Mouse (Mus musculus) heart, embryonic 11.5 days (tissue): ENCODE results near the gene Depp1. TPM values are rescaled to one million over a fixed set of nuclear protein-coding genes. Genes with fewer than 3 reads are reported as not detected.

ENCODE experiments used
- ATAC-seq: fragments of 200-750 bp; cut with Nextera tagmentation; replicated peaks from 2 replicates; pipeline ENCODE4 v1.8.0; 2017; ENCODE audit warnings: moderate library complexity; ENCODE audit not compliant: insufficient number of reproducible peaks, low FRiP score, low TSS enrichment
- H3K27ac ChIP-seq: fragments of 300-500 bp; sonication (generic); 2 replicates; pipeline ENCODE4 v1.5.1; 2014; ENCODE audit warnings: mild to moderate bottlenecking, low read depth, low read length
- H3K27me3 ChIP-seq: fragments of 300-500 bp; sonication (generic); 2 replicates; pipeline ENCODE4 v1.6.1; 2014; ENCODE audit warnings: mild to moderate bottlenecking, low read length, mixed read lengths; ENCODE audit not compliant: control insufficient read depth, insufficient read depth
- H3K36me3 ChIP-seq: fragments of 300-500 bp; sonication (generic); 2 replicates; pipeline ENCODE4 v1.6.1; 2014; ENCODE audit warnings: mild to moderate bottlenecking, low read length, moderate library complexity, mixed read lengths; ENCODE audit not compliant: control insufficient read depth, insufficient read depth
- H3K4me1 ChIP-seq: fragments of 300-500 bp; sonication (generic); 2 replicates; pipeline ENCODE4 v1.6.1; 2014; ENCODE audit warnings: low read length; ENCODE audit not compliant: control insufficient read depth, insufficient read depth
- H3K4me2 ChIP-seq: fragments of 300-500 bp; sonication (generic); 2 replicates; pipeline ENCODE4 v1.6.1; 2014; ENCODE audit warnings: mild to moderate bottlenecking, moderate library complexity
- H3K4me3 ChIP-seq: fragments of 300-500 bp; sonication (generic); 2 replicates; pipeline ENCODE4 v1.5.1; 2014; ENCODE audit warnings: low read depth, low read length
- H3K9ac ChIP-seq: fragments of 300-500 bp; sonication (generic); 2 replicates; pipeline ENCODE4 v1.6.1; 2014; ENCODE audit warnings: mild to moderate bottlenecking, low read depth, low read length, moderate library complexity
- H3K9me3 ChIP-seq: fragments of 300-500 bp; sonication (generic); replicated peaks from 2 replicates; pipeline ENCODE4 v1.6.1; 2016; ENCODE audit warnings: low read length; ENCODE audit not compliant: control insufficient read depth
- WGBS: fragments of 180-500 bp; shearing (Covaris S2); extraction: QIAGEN DNeasy Blood & Tissue Kit; methylation state at CpG from one replicate; pipeline ENCODE4 v1.1.7; 2014; ENCODE audit not compliant: insufficient replicate concordance; 5-methylcytosine and 5-hydroxymethylcytosine counted together
- polyA plus RNA-seq: library from polyadenylated mRNA; unstranded; fragments of >200 nt; fragmentation: Nextera tagmentation; extraction: Ambion mirVana; gene quantifications from 2 replicates; pipeline ENCODE4 v1.2.1, GENCODE M21; 2014

The Depp1 gene
- polyA plus RNA-seq, 1 experiment from 2014 or later = 5.9 TPM

DNA sequence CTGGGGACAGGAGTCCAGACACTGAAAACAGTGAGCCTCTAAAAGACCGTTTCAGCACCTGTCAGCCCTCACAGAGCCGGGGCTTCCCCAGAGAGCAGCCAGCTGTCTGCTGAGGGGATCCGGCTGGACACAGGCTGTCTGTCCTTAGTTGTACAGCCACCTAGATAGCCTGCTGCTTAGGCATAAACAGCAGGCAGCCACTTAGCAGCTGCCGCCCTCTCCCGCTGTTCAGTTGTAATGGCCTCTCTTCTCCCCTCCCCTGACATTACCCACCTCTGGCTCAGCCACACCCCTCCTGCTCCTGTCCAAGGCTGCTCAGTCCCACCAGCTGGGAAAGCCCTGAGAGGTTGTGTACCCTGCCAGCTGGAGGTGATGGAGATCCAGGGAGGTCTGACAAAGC lies 20.6 kb downstream of the Depp1 start:
- 13% methylated on average over 5 of the region's 5 CpGs for WGBS

GRCm38 (mm10) chr6:116671768-116672167 lies 21.4 kb downstream of the Depp1 start:
- 84% methylated on average over 4 of the region's 4 CpGs for WGBS
- Histone ChIP-seq H3K9me3 (no peaks in the 10 kb centered on the region), H3K36me3 (no peaks in the 10 kb centered on the region), H3K4me3 (no peak overlapping the region), H3K27ac (no peak overlapping the region), H3K4me1 (peaks cover 24% of the 10 kb centered on the region), H3K4me2 (no peak overlapping the region), H3K9ac (no peak overlapping the region), H3K27me3 (no peaks in the 10 kb centered on the region; the same call in 1 of the 2 replicates)
- ATAC-seq = no peak

More for the DNA sequence above, 20.6 kb downstream of the Depp1 start:
- ATAC-seq = no peak
- Histone ChIP-seq H3K9ac (0 out of 2 replicates have a peak overlapping the region, but pooled peaks have one; percentile 16), H3K4me2 (peak overlapping the region; percentile 23; the same call in 1 of the 2 replicates), H3K4me3 (no peak overlapping the region), H3K27ac (0 out of 2 replicates have a peak overlapping the region, but pooled peaks have one; percentile 46), H3K4me1 (peaks cover 19% of the 10 kb centered on the region), H3K9me3 (no peaks in the 10 kb centered on the region), H3K36me3 (no peaks in the 10 kb centered on the region), H3K27me3 (no peaks in the 10 kb centered on the region; the same call in 1 of the 2 replicates)

GRCm38 (mm10) chr6:116672349-116672748 lies 21.9 kb downstream of the Depp1 start:
- 55% methylated on average over 5 of the region's 5 CpGs for WGBS
- H3K27me3 ChIP-seq = no peaks in the 10 kb centered on the region; the same call in 1 of the 2 replicates

DNA sequence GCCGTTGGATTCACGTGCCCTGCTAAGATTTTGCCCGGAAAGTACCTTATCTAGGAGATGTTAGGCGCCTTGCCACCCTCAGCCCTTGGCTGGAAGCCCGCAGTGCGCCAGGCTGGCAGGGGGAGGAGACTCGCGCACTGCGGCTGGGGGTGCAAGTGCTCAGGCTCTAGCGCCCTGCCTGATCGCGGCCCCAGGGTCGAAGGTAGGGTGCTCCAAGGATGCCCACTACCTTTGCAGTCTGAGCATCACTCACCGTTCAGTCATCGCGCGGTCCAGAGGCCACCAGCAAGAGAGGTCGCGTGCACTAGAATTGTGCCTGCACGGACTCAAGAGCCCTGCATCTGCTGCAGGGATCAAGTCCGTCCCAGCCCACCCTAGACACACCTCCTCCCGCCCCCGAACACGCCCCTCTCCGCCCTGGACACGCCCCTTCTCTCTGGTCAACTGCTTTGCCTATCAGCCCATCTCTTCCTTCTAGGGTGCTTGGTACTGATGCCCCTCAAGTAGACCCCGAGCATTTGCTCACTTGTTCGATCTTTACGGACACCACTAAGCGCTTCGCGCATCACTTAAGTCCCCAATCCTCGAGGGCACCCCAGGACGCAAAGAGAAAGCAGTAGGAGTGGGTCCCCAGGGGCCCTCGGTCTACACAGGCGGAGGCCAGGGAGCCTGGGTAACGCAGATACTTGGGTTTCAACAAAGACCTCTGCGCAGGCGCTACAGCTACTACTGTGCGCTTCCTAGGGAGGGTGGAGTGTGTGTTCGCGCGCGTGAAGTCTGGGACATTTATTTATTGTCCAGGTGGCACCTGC lies 23.3 kb downstream of the Depp1 start, which contains the start of gene Rassf4:
Gene Rassf4, minus strand, starts transcription at position 482 of the 812 bp plus-strand sequence.
- H3K4me3 ChIP-seq = peak within 1 kb of the TSS; percentile 59
- H3K4me1 ChIP-seq = peaks cover 28% of the 10 kb centered on the region
- H3K4me2 ChIP-seq = peak within 1 kb of the TSS; percentile 96
- H3K36me3 ChIP-seq = no peaks in the 10 kb centered on the region
- WGBS = under 1% methylated on average over 44 of the region's 44 CpGs
- no peaks in the 10 kb centered on the region for H3K9me3 ChIP-seq
- no peaks in the 10 kb centered on the region; the same call in 1 of the 2 replicates for H3K27me3 ChIP-seq
- peak within 1 kb of the TSS; percentile 68 for H3K9ac ChIP-seq
- peak; percentile 81 for ATAC-seq
- H3K27ac ChIP-seq = peak within 1 kb of the TSS; percentile 76

More at GRCm38 (mm10) chr6:116672349-116672748, 21.9 kb downstream of the Depp1 start:
- H3K9ac ChIP-seq = no peak overlapping the region
- H3K4me1 ChIP-seq = peaks cover 28% of the 10 kb centered on the region
- H3K4me3 ChIP-seq = no peak overlapping the region
- H3K27ac ChIP-seq = no peak overlapping the region
- no peaks in the 10 kb centered on the region for H3K36me3 ChIP-seq
- ATAC-seq = no peak
- no peaks in the 10 kb centered on the region for H3K9me3 ChIP-seq
- peak overlapping the region; percentile 96; the same call in 1 of the 2 replicates for H3K4me2 ChIP-seq

- Histone ChIP-seq H3K4me2 (peak overlapping the region; percentile 96), H3K27me3 (no peaks in the 10 kb centered on the region; the same call in 1 of the 2 replicates), H3K4me3 (peak overlapping the region; percentile 59), H3K9ac (peak overlapping the region; percentile 68), H3K36me3 (no peaks in the 10 kb centered on the region), H3K27ac (peak overlapping the region; percentile 76; the same call in 1 of the 2 replicates), H3K4me1 (peaks cover 28% of the 10 kb centered on the region), H3K9me3 (no peaks in the 10 kb centered on the region)
- ATAC-seq = no peak
- WGBS = 19% methylated on average over 16 of the region's 16 CpGs
Observed at GRCm38 (mm10) chr6:116674283-116674886, 24.0 kb downstream of the Depp1 start.

DNA sequence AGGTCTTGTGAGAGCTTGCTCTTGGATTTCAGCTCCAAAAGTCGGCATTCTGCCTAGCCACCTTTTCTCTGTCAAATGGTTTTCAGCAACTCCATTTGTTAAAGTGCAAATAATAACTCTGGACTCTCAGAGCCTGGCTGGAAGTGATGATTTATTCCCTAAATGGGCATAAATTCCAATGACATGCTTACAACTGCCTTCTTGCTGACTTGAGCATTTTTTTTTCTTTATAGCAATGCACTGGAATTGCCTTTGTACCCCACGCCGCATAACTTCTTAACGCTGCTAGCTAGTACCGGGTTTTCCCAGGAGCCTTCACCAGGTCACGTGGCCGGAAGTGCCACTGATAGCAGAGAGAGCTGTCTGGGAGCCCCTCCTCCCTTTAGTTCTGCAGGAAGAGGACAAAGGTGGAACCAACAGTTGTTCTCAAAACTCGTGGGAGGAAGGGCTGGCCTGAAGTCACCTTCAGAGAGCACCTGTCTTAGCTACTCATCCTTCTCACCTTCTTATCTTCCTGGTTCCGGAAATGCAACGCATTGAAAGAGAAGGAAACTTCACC lies 26.0 kb downstream of the Depp1 start:
- Histone ChIP-seq H3K4me2 (no peak overlapping the region), H3K36me3 (no peaks in the 10 kb centered on the region), H3K9me3 (no peaks in the 10 kb centered on the region), H3K4me3 (no peak overlapping the region), H3K9ac (no peak overlapping the region), H3K4me1 (peaks cover 29% of the 10 kb centered on the region), H3K27ac (no peak overlapping the region), H3K27me3 (no peaks in the 10 kb centered on the region; the same call in 1 of the 2 replicates)
- no peak for ATAC-seq
- 41% methylated on average over 10 of the region's 10 CpGs for WGBS

- no peak overlapping the region for H3K4me2 ChIP-seq
- H3K27ac ChIP-seq = no peak overlapping the region
- no peaks in the 10 kb centered on the region for H3K9me3 ChIP-seq
- H3K9ac ChIP-seq = no peak overlapping the region
- no peaks in the 10 kb centered on the region for H3K36me3 ChIP-seq
- WGBS = 63% methylated on average over 6 of the region's 6 CpGs
- H3K4me3 ChIP-seq = no peak overlapping the region
- H3K4me1 ChIP-seq = peaks cover 27% of the 10 kb centered on the region
- no peaks in the 10 kb centered on the region for H3K27me3 ChIP-seq
- ATAC-seq = no peak
Observed at GRCm38 (mm10) chr6:116677321-116677720, 26.9 kb downstream of the Depp1 start.

DNA sequence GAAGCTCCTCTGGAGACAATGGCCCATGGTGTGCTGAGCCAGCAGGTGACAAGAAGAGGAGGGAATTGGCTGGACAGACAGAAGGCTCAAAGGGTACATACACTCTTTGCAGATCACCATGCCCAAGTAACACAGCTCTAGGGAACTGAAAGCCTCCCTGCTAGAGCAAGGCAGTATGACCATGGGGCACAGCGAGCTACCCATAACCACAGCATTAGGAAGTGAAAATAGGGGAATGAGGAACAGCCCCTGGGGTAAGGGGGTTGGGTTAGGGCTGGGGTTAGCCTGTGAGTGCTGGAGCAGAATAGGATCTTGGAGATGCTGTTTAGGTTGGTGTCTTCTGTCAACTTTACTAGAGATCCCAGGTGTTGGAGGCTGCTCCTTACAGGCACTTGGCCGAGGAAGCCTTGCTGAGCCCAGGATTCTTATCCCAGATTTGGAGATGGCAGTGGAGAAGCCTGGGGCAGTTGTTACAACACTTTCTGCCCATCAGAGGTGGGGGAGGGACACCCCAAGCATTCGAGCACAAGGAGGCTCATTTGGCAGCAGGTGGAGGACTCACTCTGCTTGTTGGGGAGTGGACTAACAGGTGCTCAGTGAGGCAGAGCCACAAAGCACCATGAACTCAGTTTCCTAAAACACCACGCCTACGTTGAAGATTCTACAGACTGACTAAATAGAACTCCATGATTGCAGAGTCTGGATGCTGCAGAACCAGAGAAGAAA lies 29.3 kb downstream of the Depp1 start:
- H3K27ac ChIP-seq = no peak overlapping the region
- no peak for ATAC-seq
- no peak overlapping the region for H3K9ac ChIP-seq
- no peaks in the 10 kb centered on the region for H3K36me3 ChIP-seq
- H3K4me3 ChIP-seq = no peak overlapping the region
- no peaks in the 10 kb centered on the region for H3K27me3 ChIP-seq
- H3K4me1 ChIP-seq = peaks cover 20% of the 10 kb centered on the region
- no peak overlapping the region for H3K4me2 ChIP-seq
- no peaks in the 10 kb centered on the region for H3K9me3 ChIP-seq
- 53% methylated on average over 5 of the region's 5 CpGs for WGBS
